Mouse (Mus musculus): ENCODE data around the gene Gm37419.
A peak's percentile ranks its signal among the peaks of the same experiment; 100 is the strongest.

The Gm37419 gene

DNA sequence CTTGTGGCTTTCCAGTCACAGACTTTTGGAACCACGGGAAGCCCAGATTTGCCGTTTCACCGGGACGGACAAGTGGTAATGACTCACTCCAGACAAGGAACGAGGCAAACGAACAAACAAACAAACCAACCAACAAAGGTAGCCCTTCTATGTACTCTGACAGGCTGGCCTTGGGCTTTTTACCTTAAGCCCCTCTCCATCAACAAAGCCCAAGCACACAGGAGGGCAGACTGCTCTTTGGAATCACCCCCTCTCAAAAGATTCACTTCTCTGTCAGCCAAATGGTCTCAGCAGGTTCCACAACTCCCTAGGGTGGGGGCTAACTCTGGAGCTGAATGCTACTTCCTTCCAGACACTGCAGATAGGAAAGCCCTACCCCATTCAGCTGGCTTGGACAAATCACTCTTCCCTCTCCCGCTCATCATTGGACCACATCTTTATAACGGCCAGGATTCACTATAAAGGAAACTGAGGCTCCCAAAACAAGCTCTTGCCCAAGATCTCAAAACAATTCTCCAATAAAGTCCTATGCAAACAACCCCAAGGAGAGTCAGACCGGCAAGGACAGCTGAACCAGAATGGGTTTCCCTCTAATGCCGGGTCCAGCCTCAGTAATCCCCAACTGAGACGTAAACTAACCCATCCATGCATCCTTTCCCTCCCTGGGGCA is 7.9 kb upstream of the Gm37419 start:
- peak; percentile 33 for DNase-seq

DNA sequence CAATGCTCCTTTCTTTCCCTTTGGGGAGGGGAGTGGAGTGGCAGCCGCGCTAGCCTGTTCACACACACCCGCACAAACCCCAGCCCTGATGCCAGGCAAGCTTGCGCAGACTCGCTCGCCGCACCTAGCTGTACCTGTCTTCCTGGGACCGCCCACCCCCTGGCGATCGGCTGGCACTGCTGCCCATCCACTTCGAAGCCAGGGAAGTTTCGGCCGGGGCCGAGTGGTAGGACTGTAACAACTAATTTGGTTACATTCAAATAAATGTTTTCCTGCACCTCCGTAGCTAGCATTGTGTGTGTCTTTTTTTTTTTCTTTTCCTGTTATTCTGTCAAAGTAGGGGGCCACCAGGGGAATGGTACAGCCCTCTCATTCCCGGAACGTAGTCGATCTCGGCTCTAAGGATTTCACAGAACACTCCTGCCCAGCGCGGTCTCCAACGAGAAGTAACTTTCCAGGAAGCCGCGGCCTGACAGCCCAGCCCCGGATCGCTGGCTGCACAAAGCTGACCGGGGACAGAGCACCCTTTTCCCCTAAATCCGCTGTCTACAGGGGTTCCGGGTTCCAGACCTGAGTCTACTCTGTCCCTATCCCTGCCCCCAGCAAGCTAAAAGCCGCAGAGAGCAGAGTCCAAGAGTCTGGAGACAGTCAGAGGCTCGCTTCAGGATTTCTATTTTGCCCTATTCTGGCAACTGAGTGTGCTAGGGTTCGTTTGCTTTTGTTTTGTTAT is 7.1 kb upstream of the Gm37419 start:
- peak; percentile 43 for DNase-seq

DNA sequence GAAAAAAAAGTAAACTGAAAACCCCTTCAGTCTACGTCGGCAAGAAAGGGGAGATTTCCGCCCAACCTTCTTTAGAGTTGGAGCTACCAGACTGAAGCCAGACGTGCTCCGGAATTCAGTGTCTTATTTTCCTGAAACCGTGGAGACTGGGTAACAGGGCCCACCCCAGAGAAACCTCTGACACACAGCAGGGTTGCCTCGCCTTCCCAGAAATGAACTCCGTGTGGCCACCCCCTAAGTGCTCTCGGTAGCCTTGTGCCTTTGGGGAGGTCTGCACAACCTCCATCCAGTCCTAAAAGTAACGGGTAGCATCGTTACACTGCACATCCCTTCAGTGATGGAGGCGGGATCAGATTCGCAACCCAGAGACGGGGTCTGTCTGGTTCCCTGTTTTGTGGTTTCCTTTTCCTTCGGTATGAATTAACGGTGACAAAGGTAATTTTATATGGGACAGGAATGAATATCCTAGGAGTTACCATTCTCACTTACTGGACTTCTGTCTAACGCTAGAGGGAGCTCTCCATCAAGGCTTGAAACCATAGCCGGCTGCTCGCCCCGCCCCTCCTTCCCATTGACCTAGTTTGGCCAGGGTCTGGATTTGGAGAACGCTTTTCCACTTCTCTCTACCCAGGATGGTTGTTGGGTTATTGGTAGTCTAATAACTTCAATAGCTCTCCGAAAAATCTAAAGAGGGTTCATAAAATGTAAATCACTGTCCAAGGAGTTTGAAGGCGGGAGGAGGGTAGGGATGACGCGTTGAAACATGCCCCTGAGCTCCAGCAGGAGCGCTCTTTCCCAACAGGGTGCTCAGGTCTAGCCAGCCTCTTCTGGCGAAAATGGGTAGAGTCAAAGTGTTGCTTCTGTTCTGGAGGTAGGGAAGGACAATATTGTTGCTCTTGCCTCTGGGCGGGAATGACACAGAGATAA is 6.1 kb upstream of the Gm37419 start:
- peak; percentile 91 for DNase-seq

DNA sequence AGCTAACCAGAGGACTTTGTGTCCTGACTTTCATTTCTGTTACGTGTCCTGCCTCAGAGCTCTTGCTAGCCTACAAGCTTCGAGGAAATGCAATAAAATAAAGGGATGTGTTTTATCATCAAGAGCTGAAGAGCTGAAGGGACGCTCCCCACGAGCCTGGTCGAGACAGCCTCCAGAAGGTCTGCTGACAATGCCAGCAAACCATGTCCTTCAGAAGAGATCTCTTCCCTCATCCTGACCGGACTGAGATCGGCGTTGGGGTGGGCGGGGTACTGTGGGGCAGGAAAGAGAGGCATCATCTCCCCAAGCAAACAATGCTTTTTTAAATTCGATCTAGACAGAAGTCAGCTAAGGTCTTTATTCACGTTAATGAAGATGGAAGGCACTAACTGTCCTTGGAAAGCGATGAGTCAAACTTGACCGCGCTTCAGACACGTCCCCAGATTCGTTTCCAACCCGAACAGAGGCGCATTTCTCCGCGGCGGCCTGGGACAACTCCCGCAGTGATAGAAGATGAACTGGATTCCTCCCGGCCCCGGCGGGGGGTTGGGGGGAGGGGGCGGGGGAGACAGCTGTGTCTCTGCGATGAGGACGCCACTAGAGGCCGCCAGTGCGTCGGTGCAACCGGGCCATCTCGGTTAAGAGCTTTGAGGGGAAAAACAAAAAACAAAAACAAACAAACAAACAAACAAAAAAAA is 5.2 kb upstream of the Gm37419 start:
- peak; percentile 85 for DNase-seq

DNA sequence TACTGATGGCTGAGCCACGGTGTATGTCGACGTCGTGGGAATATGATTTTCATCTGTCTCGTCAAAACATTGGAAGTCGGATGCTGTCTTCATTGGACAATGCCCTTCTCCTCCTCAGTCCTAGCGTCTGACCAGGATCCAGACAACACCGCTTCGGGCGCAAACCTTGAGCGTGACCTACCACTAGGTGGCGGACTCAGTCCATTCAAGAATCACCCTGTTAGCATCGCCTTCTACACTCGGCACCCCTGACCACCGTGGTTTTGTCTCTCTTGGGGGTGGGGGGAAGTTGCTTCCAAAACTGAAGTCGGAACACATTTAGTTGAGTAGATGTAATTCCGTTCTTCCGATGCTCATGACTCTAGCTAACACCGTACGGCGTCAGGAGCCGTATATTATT is 4.1 kb upstream of the Gm37419 start:
- DNase-seq = peak; percentile 95

DNA sequence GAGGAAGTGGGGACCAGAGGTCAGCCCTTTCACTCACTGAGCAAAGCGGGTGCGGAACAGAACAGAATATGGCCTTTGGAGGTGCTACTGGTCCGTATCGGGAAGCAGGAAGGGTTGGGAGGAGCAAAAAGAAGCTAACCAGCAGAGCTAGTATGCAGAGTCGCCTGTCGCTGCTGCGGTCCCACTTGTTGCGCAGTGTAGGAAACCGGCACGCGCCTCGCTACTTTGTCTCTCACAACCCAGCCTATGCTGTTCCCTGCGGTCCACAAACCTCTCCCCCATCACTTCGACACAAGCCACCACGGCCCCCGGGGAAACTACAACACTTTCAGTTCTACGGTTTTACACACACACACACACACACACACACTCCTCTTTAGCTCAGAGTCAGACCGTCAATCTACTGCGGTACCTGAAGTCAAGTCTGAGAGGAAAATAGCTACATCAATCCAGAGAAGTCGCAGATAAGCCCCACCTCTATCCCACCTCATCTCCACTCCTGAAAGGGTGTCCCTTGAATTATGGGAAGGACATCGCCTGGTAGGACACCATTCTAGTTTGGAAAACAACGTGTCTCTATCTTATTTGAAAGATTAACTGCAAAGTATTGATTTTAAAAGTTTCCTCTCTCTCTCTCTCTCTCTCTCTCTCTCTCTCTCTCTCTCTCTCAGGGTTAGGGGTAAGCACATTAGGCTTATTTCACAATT is 3.4 kb upstream of the Gm37419 start:
- peak; percentile 61 for DNase-seq

DNA sequence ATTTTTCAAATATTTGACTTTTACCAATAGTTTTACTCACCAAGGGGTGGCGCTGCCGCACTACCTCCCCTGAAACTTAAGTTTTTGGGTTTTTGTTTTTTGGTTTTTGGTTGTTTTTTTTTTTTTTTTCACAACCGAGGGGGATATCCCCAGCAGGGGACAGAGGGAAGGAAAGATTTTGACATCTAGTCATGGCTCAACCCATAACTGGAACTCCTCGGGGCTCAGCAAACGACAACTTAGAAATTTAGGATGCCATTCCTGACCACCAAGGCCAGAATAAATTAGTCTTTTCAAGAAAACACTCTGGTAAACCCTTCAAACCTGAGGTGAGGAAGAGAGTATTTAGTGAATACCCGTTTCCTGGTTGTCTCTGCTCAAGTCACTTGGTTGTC is 2.8 kb upstream of the Gm37419 start:
- peak; percentile 53 for DNase-seq

DNA sequence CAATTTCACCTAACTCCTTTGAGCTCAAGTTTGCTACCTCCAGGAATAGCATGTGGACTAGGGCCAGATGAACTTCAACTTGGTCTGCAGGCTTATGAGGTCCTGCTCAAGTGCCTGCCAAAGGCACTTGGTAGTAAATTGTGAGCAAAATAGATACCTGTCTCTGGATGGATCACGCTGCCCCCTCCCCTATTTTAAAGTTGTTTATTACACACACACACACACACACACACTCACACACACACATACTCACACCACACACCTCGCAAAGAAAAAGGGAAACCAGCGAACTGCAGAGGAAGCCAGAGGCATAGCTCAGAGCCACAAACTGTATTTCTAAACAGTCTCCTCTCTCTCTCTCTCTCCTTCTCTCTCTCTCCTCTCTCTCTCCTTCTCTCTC is 2.1 kb upstream of the Gm37419 start:
- DNase-seq = peak; percentile 32

DNA sequence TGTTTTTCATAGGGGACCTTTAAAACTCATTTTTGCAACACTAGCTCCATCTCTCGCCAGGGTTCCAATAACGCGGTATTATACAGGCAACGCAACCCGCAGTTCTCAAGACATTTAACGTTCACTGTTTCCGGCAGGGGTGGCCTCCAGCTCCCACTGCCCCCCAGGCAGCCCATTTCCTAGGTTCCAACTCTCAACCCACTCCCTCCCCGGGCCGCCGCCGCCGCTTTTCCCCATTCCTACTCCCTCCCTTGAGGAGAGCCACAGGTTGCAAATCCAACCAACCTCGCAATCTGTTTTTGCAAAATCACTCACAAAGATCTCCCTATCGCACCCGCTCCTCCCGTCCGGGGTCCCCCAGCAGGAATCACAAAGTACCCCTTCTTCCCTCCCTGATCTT is 1.4 kb upstream of the Gm37419 start:
- DNase-seq = peak; percentile 61

DNA sequence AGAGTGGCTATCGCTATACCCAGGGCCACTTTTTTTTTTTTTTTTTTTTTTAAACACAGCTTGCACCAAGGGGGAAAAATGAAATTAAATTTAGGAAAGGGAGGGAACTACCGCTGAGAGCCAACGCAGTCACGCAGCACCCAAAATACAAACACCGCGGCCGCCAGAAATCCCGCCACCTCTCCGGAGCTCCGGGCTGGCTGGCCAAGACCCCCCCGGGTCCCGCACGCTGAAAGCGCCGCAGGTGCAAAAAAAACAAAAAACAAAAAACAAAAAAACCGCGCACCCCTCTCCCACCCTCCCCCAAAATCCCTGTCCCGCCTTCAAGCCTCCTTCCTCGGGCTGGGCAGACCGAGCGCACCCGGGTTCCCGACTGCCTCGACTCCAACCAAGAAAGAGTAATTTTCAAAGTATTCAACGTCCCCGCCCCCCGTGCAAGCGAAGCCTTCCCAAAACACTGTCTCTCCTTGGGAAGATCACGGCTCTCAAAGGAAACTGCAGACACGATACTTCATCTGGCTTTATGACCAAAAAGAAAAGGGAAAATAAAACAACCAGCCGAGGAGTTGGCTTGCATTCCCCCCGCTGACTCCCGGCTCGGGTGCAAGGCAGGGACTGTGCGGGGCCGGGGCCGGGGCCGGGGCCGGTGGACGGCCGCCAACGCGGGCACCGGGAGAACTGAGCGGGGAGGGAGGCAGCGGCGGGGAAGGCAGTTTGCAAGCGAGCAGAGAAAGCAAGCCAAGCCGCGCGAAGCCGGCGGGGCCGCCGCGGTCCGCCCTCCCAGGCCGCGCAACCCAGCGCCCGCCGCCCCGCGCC is 733 bp upstream of the Gm37419 start:
- peak; percentile 70 for DNase-seq

DNA sequence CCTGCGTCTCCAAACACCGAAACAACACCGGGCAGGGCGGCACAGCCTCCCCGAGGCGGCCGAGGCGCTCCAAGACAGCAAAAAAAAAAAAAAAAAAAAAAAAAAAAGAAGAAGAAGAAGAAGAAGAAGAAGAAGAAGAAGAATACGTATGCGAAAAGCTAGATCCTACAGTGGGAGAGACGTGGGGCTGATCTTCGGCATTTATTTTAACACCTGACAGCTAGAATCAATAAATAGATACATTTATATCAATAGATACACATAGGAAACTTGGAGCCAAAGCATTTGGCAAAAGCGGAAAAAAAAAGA is 171 bp upstream of the Gm37419 start:
- no peak for DNase-seq

DNA sequence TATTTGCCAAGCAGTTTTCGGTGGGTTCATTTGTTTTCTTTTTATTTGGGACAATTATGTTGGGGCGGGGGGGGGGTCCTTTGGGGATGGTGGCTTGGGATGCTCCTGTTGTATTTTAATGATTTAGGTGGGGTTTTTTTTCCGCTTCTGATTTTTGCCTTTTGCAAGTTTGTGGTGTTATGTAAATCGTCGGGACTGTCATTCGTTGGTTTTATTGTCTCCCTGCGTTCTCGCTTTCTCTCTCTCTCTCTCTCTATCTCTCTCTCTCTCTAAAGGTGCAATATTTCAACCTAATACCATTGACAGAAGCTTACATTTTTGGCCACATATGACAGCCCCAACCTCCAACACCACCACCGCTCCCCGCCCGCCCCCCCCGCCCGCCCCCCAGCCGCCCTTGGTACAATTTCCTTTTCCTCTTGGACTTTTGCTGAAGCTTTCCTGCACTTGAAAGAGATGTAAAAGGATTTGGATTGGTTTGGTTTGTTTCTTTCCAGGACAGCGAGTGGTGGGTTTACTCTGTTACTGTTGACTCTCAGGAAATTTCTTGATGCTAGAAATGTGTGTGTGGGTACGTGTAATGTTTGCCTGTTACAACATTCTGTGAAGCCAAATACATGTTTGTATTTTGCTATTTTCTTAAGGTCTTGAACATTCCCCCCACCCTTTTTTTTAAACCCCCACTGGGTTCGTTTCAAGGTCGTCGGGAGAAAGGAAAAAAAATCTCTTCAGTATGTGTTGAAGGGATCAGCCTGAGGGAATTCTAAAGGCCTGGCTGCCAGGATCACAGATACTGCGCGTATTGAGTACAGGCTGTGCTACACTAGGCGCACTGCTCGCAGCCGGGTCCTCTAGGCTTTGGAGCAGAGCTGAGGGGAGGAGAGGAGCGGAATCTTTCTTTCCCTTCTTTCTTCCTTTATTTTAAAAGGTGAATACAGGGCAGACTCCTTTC is 1.2 kb downstream of the Gm37419 start:
- peak; percentile 69 for DNase-seq

DNA sequence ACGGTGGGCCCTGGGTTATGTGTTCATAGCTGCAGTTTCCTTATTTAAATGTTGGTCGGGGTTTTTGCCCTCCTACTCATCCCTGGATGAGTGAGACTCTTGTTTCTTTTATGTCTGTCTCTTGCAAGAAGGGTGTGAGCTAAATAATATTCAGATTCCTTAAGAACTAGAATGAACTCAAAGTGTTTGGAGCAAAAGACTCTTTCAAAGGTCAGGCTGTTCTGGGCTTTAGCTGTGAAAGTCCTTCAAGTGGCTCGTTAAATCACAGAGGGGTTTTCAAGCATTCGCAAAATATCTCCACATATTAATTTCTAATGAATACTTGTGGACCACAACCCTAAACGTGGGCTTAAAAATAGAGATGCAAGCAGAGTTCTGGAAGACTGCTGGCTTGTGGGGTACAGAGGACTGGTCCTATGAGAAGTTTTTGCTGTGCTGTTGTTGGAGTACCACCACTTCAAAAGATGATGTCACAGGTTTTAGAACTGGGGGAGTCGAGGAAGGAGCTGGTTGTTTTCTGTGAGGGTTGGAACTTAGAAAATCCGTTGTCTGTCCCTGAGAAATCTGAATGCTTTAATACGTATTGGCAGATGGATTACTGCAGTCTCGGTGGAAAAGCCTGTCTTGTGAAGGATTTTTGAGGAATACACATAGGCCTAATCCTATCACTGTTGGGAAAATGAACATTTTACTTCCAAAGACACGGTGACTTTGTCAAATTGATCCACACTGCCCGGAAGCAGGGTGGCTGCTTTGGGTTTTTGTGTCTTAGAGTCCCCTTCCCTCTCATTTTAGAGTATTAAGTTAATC is 2.1 kb downstream of the Gm37419 start:
- peak; percentile 36 for DNase-seq

DNA sequence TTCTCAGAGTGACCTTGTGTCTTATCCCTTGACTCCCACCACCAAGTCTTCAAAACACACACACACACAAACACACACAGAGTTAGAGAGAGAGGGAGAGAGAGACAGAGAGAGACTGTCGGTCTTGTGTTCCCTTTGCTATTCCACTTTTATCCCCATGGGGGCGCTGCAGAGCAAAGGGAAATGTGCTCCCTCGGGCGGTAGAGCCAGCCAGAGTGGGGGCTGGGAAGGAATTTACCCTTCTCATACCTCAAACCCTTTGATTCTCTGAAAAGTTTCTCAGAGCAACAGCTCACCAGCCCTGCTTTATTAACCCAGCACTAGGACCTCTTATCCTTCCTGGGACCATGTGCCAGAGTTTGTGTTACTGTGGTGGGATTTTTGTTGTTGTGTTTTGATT is 2.9 kb downstream of the Gm37419 start:
- DNase-seq = peak; percentile 96

DNA sequence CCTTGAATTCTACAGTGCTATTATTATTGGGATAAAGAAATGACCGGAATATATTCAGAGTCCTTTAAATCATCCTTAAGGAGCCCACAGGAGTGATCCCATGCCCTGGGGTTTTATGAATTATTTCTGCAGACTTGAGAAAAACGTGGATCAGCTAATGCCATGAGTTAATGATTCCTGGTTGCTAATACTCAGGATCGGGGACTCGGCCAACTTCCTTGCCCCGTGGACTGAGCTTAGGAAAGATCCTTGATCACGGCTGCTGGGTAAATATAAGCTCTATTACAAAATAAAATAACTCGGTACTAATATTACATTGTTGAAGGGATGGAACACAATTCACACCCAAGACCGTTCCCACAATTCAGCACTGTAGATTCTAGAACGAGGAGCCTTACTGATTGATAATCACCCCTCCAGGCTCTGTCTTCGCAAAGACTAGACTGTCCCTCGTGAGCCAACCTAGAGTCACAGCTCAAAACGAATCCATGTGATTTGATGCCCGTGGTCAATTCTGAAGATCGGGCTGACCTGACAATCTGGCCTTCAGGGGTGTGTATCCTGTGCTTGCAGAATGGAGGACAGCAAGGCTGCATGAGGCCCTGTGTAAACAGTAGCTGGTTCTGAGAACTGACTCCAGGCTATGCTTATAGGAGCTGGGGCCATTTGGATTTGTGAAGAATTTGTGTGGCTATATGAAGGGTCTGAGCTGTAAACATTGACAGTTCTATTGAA is 3.7 kb downstream of the Gm37419 start:
- DNase-seq = peak; percentile 31

DNA sequence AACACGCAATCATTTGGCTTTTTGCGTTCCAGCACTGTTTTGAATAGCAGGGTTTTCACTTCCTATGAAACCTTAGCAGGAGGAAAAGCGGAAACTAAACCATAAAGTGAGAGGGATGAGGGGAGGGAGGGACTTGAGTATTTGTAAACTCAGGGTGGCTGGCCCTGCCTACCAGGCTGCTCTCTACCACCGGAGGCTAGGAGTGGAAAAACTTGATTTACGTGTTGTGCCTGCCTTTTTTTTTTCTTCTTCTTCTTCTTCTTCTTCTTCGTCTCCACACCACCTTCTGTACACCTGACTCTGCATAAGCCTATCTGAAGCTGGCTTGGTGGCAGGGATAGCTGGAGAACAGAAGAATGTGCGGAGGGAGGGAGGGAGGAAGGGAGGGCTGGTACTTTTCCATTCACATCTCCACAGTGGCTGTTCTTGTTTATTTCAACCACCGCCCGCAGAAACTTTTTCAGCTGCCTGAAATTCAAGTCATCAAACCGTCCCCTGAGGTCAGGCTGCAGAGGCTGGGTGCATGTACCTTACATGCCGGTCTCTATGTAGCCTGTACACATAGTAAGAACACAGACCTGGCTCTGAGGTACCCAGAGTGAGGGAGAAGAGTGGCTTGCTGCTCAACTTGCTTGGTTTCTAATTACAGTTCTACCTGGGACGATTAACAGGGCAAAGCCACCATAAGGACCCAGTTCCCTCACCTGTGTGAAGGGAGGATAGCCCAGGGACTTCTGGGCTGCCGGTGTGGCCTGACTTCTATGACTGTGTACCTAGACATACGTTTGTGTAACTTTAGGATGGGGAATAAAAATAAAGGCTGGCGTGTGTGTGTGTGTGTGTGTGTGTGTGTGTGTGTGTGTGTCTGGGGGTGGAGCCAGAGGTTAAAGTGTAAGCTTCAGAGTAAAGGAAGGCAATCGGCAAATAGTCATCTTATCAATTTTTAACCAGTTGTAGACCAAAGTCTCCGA is 5.4 kb downstream of the Gm37419 start:
- peak; percentile 34 for DNase-seq

DNA sequence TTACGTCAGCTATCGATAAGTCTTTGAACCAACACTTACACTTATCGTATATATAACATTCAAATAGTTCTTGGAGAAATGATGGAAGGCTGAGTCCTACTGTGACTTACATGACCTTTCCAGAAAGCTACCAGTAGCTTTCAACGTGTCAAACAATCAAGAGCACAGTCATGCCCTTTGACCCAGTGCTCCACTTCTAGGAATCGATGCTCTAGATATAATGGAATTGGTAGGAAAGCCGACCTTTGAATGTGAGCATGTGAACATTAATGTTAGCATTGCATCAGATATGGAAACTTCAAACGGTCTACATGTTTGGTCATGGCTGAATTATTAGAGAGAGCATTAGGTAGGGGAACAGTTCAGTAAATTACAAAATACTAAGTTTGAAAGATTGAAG is 8.1 kb downstream of the Gm37419 start:
- no peak for DNase-seq

DNA sequence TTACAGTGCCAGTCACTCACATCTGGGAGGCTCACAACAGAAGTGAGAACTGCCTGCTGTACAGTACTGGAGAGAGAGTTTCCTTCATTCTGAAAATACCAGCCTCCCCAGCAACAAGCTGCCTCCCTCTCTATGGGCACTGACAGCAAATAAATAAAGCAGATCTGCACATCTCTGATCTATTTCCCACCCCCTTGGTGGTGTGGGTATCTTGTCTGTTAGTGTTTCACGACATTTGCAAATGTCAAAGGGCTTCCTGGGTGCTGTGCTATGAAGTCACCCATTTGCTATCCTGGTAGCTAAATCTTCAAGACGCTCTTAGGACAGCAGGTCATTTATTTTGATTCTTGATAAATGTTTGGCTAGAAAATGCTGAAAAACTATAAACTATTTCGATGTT is 8.9 kb downstream of the Gm37419 start:
- no peak for DNase-seq

Measured in cerebellum, adult 8-10 months (tissue).